Mouse (Mus musculus) small intestine, adult 2 months (tissue): ENCODE measurements at regions not wholly inside any gene's neighbourhood (a gene's known extent, or its start where the extent isn't known, plus 50 kb on each side); places are given as distances from the start of the nearest gene placed in this dataset.

Experiments
- CTCF ChIP-seq: fragments of 200-500 bp; IDR thresholded peaks from 2 replicates; pipeline ENCODE4 v1.5.1; 2012; ENCODE audit warnings: low read depth, mild to moderate bottlenecking, control low read depth, inconsistent platforms, low read length, moderate library complexity, mixed read lengths; ENCODE audit not compliant: insufficient replicate concordance, insufficient read length; ENCODE audit errors: extremely low read depth
- POLR2A ChIP-seq: fragments of 200-500 bp; IDR thresholded peaks from 2 replicates; pipeline ENCODE4 v1.6.1; 2012; ENCODE audit warnings: low read depth, mild to moderate bottlenecking, control low read depth, inconsistent platforms, low read length, moderate library complexity

GRCm38 (mm10) chr6:31077779-31078178, 118.9 kb upstream of the Klf14 start:
- no peak; the same call in 1 of the 2 replicates for TF ChIP-seq CTCF
- no peak for TF ChIP-seq POLR2A
